Mouse (Mus musculus): ENCODE measurements at regions not wholly inside any gene's neighbourhood (a gene's known extent, or its start where the extent isn't known, plus 50 kb on each side); places are given as distances from the start of the nearest gene placed in this dataset.

DNA sequence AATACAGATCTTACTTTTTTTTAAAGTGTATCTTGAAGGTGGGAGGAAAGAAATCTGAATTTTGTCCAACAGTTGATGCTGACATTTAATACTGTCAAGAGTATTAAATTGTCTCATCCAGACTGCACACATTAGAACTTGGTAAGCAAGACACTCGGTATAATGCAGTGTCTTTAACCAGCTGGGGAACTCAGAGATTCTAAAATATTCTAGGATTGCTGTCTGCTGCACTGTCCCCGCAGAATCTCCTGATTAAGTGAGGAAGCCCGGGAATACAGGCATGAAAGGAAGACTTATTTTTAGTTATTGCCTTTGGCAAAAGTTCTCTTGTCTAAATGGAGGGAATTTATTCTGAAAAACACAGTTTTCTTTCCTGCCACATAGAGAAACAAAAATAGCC is 212.9 kb upstream of the Atp2b1 start:
- no peak for TF ChIP-seq CTCF (IDR thresholded peaks at IDR 0.05; ENCODE audit: control insufficient read depth, insufficient read depth, insufficient read length)
- TF ChIP-seq MYOG (IDR thresholded peaks at IDR 0.05; ENCODE audit: control insufficient read depth, extremely low read depth, insufficient read length) = no peak
- TF ChIP-seq MAX (IDR thresholded peaks at IDR 0.05) = no peak
- no peak for TF ChIP-seq CEBPB (IDR thresholded peaks at IDR 0.05; ENCODE audit: low read depth)

Data from C2C12 (cell line).